Mouse (Mus musculus) G1E (cell line): Measurements from ENCODE around the gene Tyw1.

Experiments
- CTCF ChIP-seq: IDR thresholded peaks from 2 replicates; pipeline ENCODE4 v1.5.1; 2012; ENCODE audit warnings: low read depth, low read length, inconsistent platforms, mixed read lengths
- GATA1 ChIP-seq: IDR thresholded peaks from 2 replicates; pipeline ENCODE4 v1.6.1; 2012; ENCODE audit warnings: borderline replicate concordance, low read length, inconsistent platforms, mixed read lengths
- GATA2 ChIP-seq: IDR thresholded peaks from 2 replicates; pipeline ENCODE4 v1.6.1; 2012; ENCODE audit warnings: low read depth, low read length, inconsistent platforms, borderline replicate concordance
- POLR2AphosphoS5 ChIP-seq: IDR thresholded peaks from 2 replicates; pipeline ENCODE4 v1.6.1; 2012; ENCODE audit warnings: low read depth, low read length, inconsistent platforms; ENCODE audit not compliant: insufficient replicate concordance

GRCm38 (mm10) chr5:130329889-130330288, 74.5 kb downstream of the Tyw1 start:
- TF ChIP-seq CTCF (no peak), GATA1 (no peak), GATA2 (no peak), POLR2AphosphoS5 (no peak)
